Mouse (Mus musculus): ENCODE results near the gene Nkain4.

Nkain4 gene

GRCm38 (mm10) chr2:180954061-180955047, at the start of gene Nkain4:
Nkain4 (minus strand) TSS chr2:180954699.
- in situ Hi-C loops (cut with MboI, MseI) = no loop called here

- in situ Hi-C loops (cut with MboI, MseI) = no loop called here
These were observed 42.4 kb upstream of the Nkain4 start for GRCm38 (mm10) chr2:180996905-180997304.

GRCm38 (mm10) chr2:180996436-180996835, 41.9 kb upstream of the Nkain4 start:
- in situ Hi-C loops (cut with MboI, MseI) = no loop called here

GRCm38 (mm10) chr2:180995457-180995856, 41.0 kb upstream of the Nkain4 start:
- in situ Hi-C loops (cut with MboI, MseI) = no loop called here

GRCm38 (mm10) chr2:180994360-180994759, 39.9 kb upstream of the Nkain4 start:
- in situ Hi-C loops (cut with MboI, MseI) = no loop called here

- in situ Hi-C loops (cut with MboI, MseI) = no loop called here
These were observed 35.8 kb upstream of the Nkain4 start for GRCm38 (mm10) chr2:180990347-180990746.

- in situ Hi-C loops (cut with MboI, MseI) = no loop called here
These were observed 34.4 kb upstream of the Nkain4 start for GRCm38 (mm10) chr2:180988948-180989347.

GRCm38 (mm10) chr2:180988347-180988913, 33.9 kb upstream of the Nkain4 start:
- in situ Hi-C loops (cut with MboI, MseI) = no loop called here

- in situ Hi-C loops (cut with MboI, MseI) = no loop called here
These were observed 33.0 kb upstream of the Nkain4 start for GRCm38 (mm10) chr2:180987432-180988030.

- in situ Hi-C loops (cut with MboI, MseI) = no loop called here
These were observed 32.5 kb upstream of the Nkain4 start for GRCm38 (mm10) chr2:180987001-180987400.

GRCm38 (mm10) chr2:180986449-180986848, 31.9 kb upstream of the Nkain4 start, which contains the start of gene Col20a1:
Col20a1 (plus strand) TSS chr2:180986535.
- in situ Hi-C loops (cut with MboI, MseI) = no loop called here

- in situ Hi-C loops (cut with MboI, MseI) = no loop called here
These were observed 31.1 kb upstream of the Nkain4 start for GRCm38 (mm10) chr2:180985635-180986034.

GRCm38 (mm10) chr2:180981133-180981532, 26.6 kb upstream of the Nkain4 start:
- in situ Hi-C loops (cut with MboI, MseI) = no loop called here

- in situ Hi-C loops (cut with MboI, MseI) = no loop called here
These were observed 12.7 kb upstream of the Nkain4 start, which contains the start of gene Arfgap1 for GRCm38 (mm10) chr2:180967010-180967763. Arfgap1 (plus strand) TSS chr2:180967225.

- in situ Hi-C loops (cut with MboI, MseI) = no loop called here
These were observed 11.8 kb upstream of the Nkain4 start for GRCm38 (mm10) chr2:180966092-180966882.

- in situ Hi-C loops (cut with MboI, MseI) = loop anchor here (5.0 kb wide), 2 partner anchors 37 to 42 kb away; partner anchors contain the start of genes Birc7 (in 1 of the 2) and Ythdf1 (in 1 of the 2)
These were observed 9.5 kb upstream of the Nkain4 start for GRCm38 (mm10) chr2:180963956-180964355.

GRCm38 (mm10) chr2:180962616-180963308, 8.3 kb upstream of the Nkain4 start:
- in situ Hi-C loops (cut with MboI, MseI) = loop anchor here (5.0 kb wide), 2 partner anchors 35 to 40 kb away; partner anchors contain the start of genes Birc7 (in 1 of the 2) and Ythdf1 (in 1 of the 2)

GRCm38 (mm10) chr2:180960187-180960586, 5.7 kb upstream of the Nkain4 start:
- in situ Hi-C loops (cut with MboI, MseI) = loop anchor here (5.0 kb wide), 2 partner anchors 33 to 38 kb away; partner anchors contain the start of genes Birc7 (in 1 of the 2) and Ythdf1 (in 1 of the 2)

- in situ Hi-C loops (cut with MboI, MseI) = loop anchor here (5.0 kb wide), 2 partner anchors 32 to 37 kb away; partner anchors contain the start of genes Birc7 (in 1 of the 2) and Ythdf1 (in 1 of the 2)
These were observed 5.1 kb upstream of the Nkain4 start for GRCm38 (mm10) chr2:180959605-180960004.

All from T-helper 17 cell (primary cell).